Mouse (Mus musculus): ENCODE data around the gene Ano1.

Ano1 gene

GRCm38 (mm10) chr7:144634875-144635274 is 116.9 kb downstream of the Ano1 start:
- DNase-seq (ENCODE audit: low spot score): no peak

GRCm38 (mm10) chr7:144634450-144634849 is 117.3 kb downstream of the Ano1 start:
- no peak for DNase-seq (ENCODE audit: low spot score)

GRCm38 (mm10) chr7:144632321-144632720 is 119.5 kb downstream of the Ano1 start:
- DNase-seq (ENCODE audit: low spot score): no peak

- DNase-seq (ENCODE audit: low spot score): no peak
These were observed 121.2 kb downstream of the Ano1 start for GRCm38 (mm10) chr7:144630622-144631021.

GRCm38 (mm10) chr7:144628334-144628915 is 123.3 kb downstream of the Ano1 start:
- no peak for DNase-seq (ENCODE audit: low spot score)

GRCm38 (mm10) chr7:144627606-144628333 is 124.0 kb downstream of the Ano1 start:
- no peak for DNase-seq (ENCODE audit: low spot score)

- DNase-seq (ENCODE audit: low spot score): no peak
These were observed 125.7 kb downstream of the Ano1 start for GRCm38 (mm10) chr7:144626042-144626441.

- DNase-seq (ENCODE audit: low spot score): peak; percentile 3
These were observed 130.8 kb downstream of the Ano1 start for GRCm38 (mm10) chr7:144620721-144621681.

GRCm38 (mm10) chr7:144620315-144620714 is 131.5 kb downstream of the Ano1 start:
- DNase-seq (ENCODE audit: low spot score): no peak

- DNase-seq (ENCODE audit: low spot score): no peak
These were observed 136.4 kb downstream of the Ano1 start for GRCm38 (mm10) chr7:144615343-144615742.

GRCm38 (mm10) chr7:144612829-144613228 is 138.9 kb downstream of the Ano1 start:
- no peak for DNase-seq (ENCODE audit: low spot score)

- no peak for DNase-seq (ENCODE audit: low spot score)
These were observed 139.4 kb downstream of the Ano1 start for GRCm38 (mm10) chr7:144612351-144612750.

- DNase-seq (ENCODE audit: low spot score): no peak
These were observed 140.2 kb downstream of the Ano1 start for GRCm38 (mm10) chr7:144611595-144611994.

GRCm38 (mm10) chr7:144609568-144609967 is 142.2 kb downstream of the Ano1 start:
- DNase-seq (ENCODE audit: low spot score): no peak

GRCm38 (mm10) chr7:144607862-144608261 is 143.9 kb downstream of the Ano1 start:
- no peak for DNase-seq (ENCODE audit: low spot score)

GRCm38 (mm10) chr7:144604735-144605134 is 147.0 kb downstream of the Ano1 start:
- no peak for DNase-seq (ENCODE audit: low spot score)

- DNase-seq (ENCODE audit: low spot score): no peak
These were observed 147.5 kb downstream of the Ano1 start for GRCm38 (mm10) chr7:144604291-144604690.

GRCm38 (mm10) chr7:144600333-144600900 is 151.4 kb downstream of the Ano1 start:
- DNase-seq (ENCODE audit: low spot score): no peak

GRCm38 (mm10) chr7:144589508-144589907 is 162.3 kb downstream of the Ano1 start:
- no peak for DNase-seq (ENCODE audit: low spot score)

- no peak for DNase-seq (ENCODE audit: low spot score)
These were observed 164.5 kb downstream of the Ano1 start for GRCm38 (mm10) chr7:144587291-144587690.

GRCm38 (mm10) chr7:144585648-144586047 is 166.1 kb downstream of the Ano1 start:
- peak; percentile 47 for DNase-seq (ENCODE audit: low spot score)

- DNase-seq (ENCODE audit: low spot score): no peak
These were observed 168.2 kb downstream of the Ano1 start for GRCm38 (mm10) chr7:144583619-144584018.

Data from layer of hippocampus, adult 9-10 months (tissue).